ENCODE assay signal across 12 mouse cellular contexts in genomic region chr2:120606021-120606690, GRCm38 (mm10). TPM values are rescaled to one million over a fixed set of nuclear protein-coding genes. Genes with fewer than 3 reads are reported as not detected.
DNase-seq lines count a peak whose midpoint lies in the region; ATAC-seq and TF ChIP-seq lines count a peak whose summit lies in the region.
"Had no signal": no experiment of that assay in that cellular context is flagged by ENCODE, and none has a peak within 500 bp of the region (broad histone marks: within the 10 kb centered on the region; RNA-seq: fewer than 3 reads in every experiment).

No protein-coding gene starts in this region.

- H3K27me3 ChIP-seq in hindbrain, postnatal 0 days (ENCODE audit: insufficient read depth, low read length) = no peaks in the 10 kb centered on the region
- H3K27me3 ChIP-seq in hindbrain, embryonic 12.5 days = no peaks in the 10 kb centered on the region
- no peaks in the 10 kb centered on the region for H3K27me3 ChIP-seq in splenic B cell, adult 2 months (ENCODE audit: control insufficient read depth, insufficient read depth, low read length, poor library complexity, severe bottlenecking)
- H3K27me3 ChIP-seq: embryonic facial prominence, embryonic 15.5 days; lung, embryonic 15.5 days; neural tube, embryonic 13.5 days had no signal

- no peaks in the 10 kb centered on the region; the same call in 1 of the 2 replicates for H3K36me3 ChIP-seq in hindbrain, postnatal 0 days (ENCODE audit: insufficient read depth, low read length)
- H3K36me3 ChIP-seq in hindbrain, embryonic 12.5 days = peaks cover 19% of the 10 kb centered on the region
- 0 out of 2 replicates have a peak, but pooled peaks cover 3% of the 10 kb centered on the region for H3K36me3 ChIP-seq in splenic B cell, adult 2 months (ENCODE audit: control insufficient read depth, insufficient read depth, low read length, poor library complexity, severe bottlenecking)

- no peak overlapping the region for H3K4me3 ChIP-seq in hindbrain, postnatal 0 days (ENCODE audit: low read length)
- H3K4me3 ChIP-seq in hindbrain, embryonic 12.5 days = no peak overlapping the region
- H3K4me3 ChIP-seq: embryonic facial prominence, embryonic 15.5 days; lung, embryonic 15.5 days; neural tube, embryonic 13.5 days had no signal

- WGBS in hindbrain, postnatal 0 days = 81% methylated on average over 6 of the region's 6 CpGs
- 91% methylated on average over 6 of the region's 6 CpGs for WGBS in hindbrain, embryonic 12.5 days

- H3K9ac ChIP-seq in hindbrain, postnatal 0 days (replicated peaks; ENCODE audit: low read length) = no peak overlapping the region
- no peak overlapping the region for H3K9ac ChIP-seq in hindbrain, embryonic 12.5 days
- H3K9ac ChIP-seq: embryonic facial prominence, embryonic 15.5 days; lung, embryonic 15.5 days; neural tube, embryonic 13.5 days had no signal

- no peak overlapping the region for H3K27ac ChIP-seq in hindbrain, postnatal 0 days
- H3K27ac ChIP-seq in hindbrain, embryonic 12.5 days = no peak overlapping the region
- H3K27ac ChIP-seq: embryonic facial prominence, embryonic 15.5 days; lung, embryonic 15.5 days; neural tube, embryonic 13.5 days had no signal

- peaks cover 14% of the 10 kb centered on the region for H3K4me1 ChIP-seq in hindbrain, postnatal 0 days (ENCODE audit: insufficient read depth, low read length)
- peaks cover 18% of the 10 kb centered on the region for H3K4me1 ChIP-seq in hindbrain, embryonic 12.5 days

- no peak overlapping the region for H3K4me2 ChIP-seq in hindbrain, postnatal 0 days (ENCODE audit: low read depth, low read length)
- H3K4me2 ChIP-seq in hindbrain, embryonic 12.5 days (replicated peaks) = no peak overlapping the region
- H3K4me2 ChIP-seq: embryonic facial prominence, embryonic 15.5 days; heart, embryonic 11.5 days; lung, embryonic 15.5 days; neural tube, embryonic 13.5 days had no signal

- peak; percentile 56 for TF ChIP-seq CTCF in hindbrain, postnatal 0 days (IDR thresholded peaks at IDR 0.05; ENCODE audit: low read depth)

- DNase-seq in hindbrain, postnatal 0 days (ENCODE audit: low spot score) = peak; percentile 21
- peak; percentile 24 for DNase-seq in ovary, adult 18-20 months (ENCODE audit: low spot score)
- DNase-seq in ovary, postnatal 10 days (ENCODE audit: low spot score) = no peak
- DNase-seq in T-cell, adult 2 months (ENCODE audit: low spot score) = peak; percentile 6
- DNase-seq in splenic B cell, adult 2 months (ENCODE audit: low read depth, low spot score) = peak; percentile 42
- no peak for DNase-seq in c-Kit-positive CD71-positive TER-119-positive erythroid progenitor cells, embryonic 14.5 days (ENCODE audit: low spot score)
- no peak for DNase-seq in spleen, postnatal 4 days (ENCODE audit: low spot score in 2 of 2)

- no peaks in the 10 kb centered on the region for H3K9me3 ChIP-seq in hindbrain, postnatal 0 days (ENCODE audit: low read length)
- no peaks in the 10 kb centered on the region for H3K9me3 ChIP-seq in hindbrain, embryonic 12.5 days (replicated peaks)
- H3K9me3 ChIP-seq: embryonic facial prominence, embryonic 15.5 days; lung, embryonic 15.5 days; neural tube, embryonic 13.5 days had no signal

- no peak for ATAC-seq in hindbrain, postnatal 0 days
- ATAC-seq in hindbrain, embryonic 12.5 days (ENCODE audit: low FRiP score) = no peak

RNA-seq across cellular contexts. Expression of gene Haus2, which starts 3.0 kb away (rescaled TPM):
- total RNA-seq in hindbrain, postnatal 0 days (2014; rRNA removed) = 21.2 and 22.7 TPM in 2 replicates
- polyA plus RNA-seq in hindbrain, postnatal 0 days (2015; fragmentation: Nextera tagmentation; extraction: Ambion mirVana) = 36.4 and 37.2 TPM in 2 replicates
- polyA plus RNA-seq in hindbrain, embryonic 12.5 days (2016; fragmentation: Nextera tagmentation; extraction: Ambion mirVana) = 31.3 and 32.2 TPM in 2 replicates

RNA-seq across cellular contexts. Expression of gene Lrrc57, which starts 3.2 kb away (rescaled TPM):
- 26.2 and 39.5 TPM in 2 replicates for total RNA-seq in hindbrain, postnatal 0 days (2014; rRNA removed)
- polyA plus RNA-seq in hindbrain, postnatal 0 days (2015; fragmentation: Nextera tagmentation; extraction: Ambion mirVana) = 26.6 and 28.4 TPM in 2 replicates
- polyA plus RNA-seq in hindbrain, embryonic 12.5 days (2016; fragmentation: Nextera tagmentation; extraction: Ambion mirVana) = 35.6 and 38.6 TPM in 2 replicates

RNA-seq across cellular contexts. Expression of gene Stard9, which starts 22.8 kb away (rescaled TPM):
- 14.2 and 18.5 TPM in 2 replicates for total RNA-seq in hindbrain, postnatal 0 days (2014; rRNA removed)
- polyA plus RNA-seq in hindbrain, postnatal 0 days (2015; fragmentation: Nextera tagmentation; extraction: Ambion mirVana) = 3.1 TPM in 2 replicates
- polyA plus RNA-seq in hindbrain, embryonic 12.5 days (2016; fragmentation: Nextera tagmentation; extraction: Ambion mirVana) = 6.0 and 6.3 TPM in 2 replicates

RNA-seq across cellular contexts. Expression of gene Snap23, which starts 38.7 kb away (rescaled TPM):
- total RNA-seq in hindbrain, postnatal 0 days (2014; rRNA removed) = 14.7 and 20.7 TPM in 2 replicates
- polyA plus RNA-seq in hindbrain, postnatal 0 days (2015; fragmentation: Nextera tagmentation; extraction: Ambion mirVana) = 10.7 and 13.1 TPM in 2 replicates
- polyA plus RNA-seq in hindbrain, embryonic 12.5 days (2016; fragmentation: Nextera tagmentation; extraction: Ambion mirVana) = 39.5 and 40.7 TPM in 2 replicates

RNA-seq across cellular contexts. Expression of gene Zfp106, which starts 42.5 kb away (rescaled TPM):
- 58.9 and 61.5 TPM in 2 replicates for total RNA-seq in hindbrain, postnatal 0 days (2014; rRNA removed)
- polyA plus RNA-seq in hindbrain, postnatal 0 days (2015; fragmentation: Nextera tagmentation; extraction: Ambion mirVana) = 40.3 and 41.6 TPM in 2 replicates
- 58.3 and 62.4 TPM in 2 replicates for polyA plus RNA-seq in hindbrain, embryonic 12.5 days (2016; fragmentation: Nextera tagmentation; extraction: Ambion mirVana)

Comparison
In these comparisons a context has a peak if more than half of its experiments do, and no peak if none do; other contexts are left out.
1. DNase-seq: peak in hindbrain, postnatal 0 days (single experiment), ovary, adult 18-20 months (single experiment), T-cell, adult 2 months (single experiment) and splenic B cell, adult 2 months (single experiment); none in ovary, postnatal 10 days (single experiment), c-Kit-positive CD71-positive TER-119-positive erythroid progenitor cells, embryonic 14.5 days (single experiment) and spleen, postnatal 4 days (0 of 2).